Mouse (Mus musculus) G1E (cell line): ENCODE data around the gene Maml3. TPM values are rescaled to one million over a fixed set of nuclear protein-coding genes. Genes with fewer than 3 reads are reported as not detected.

Experiments used
- ATAC-seq: 2 replicates; pipeline ENCODE4 v1.8.0; 2016; ENCODE audit warnings: mild to moderate bottlenecking; ENCODE audit not compliant: insufficient number of reproducible peaks, poor library complexity, low FRiP score, severe bottlenecking; ENCODE audit errors: extremely low read depth
- DNase-seq: peaks from one replicate; pipeline ENCODE4 v3.0.0; 2012; ENCODE audit warnings: low spot score
- H3K27me3 ChIP-seq: 2 replicates; pipeline ENCODE4 v1.6.1; 2012; ENCODE audit warnings: mild to moderate bottlenecking, low read length, inconsistent platforms; ENCODE audit not compliant: insufficient read depth
- H3K36me3 ChIP-seq: replicated peaks from 2 replicates; pipeline ENCODE3; 2012; ENCODE audit warnings: mild to moderate bottlenecking, inconsistent platforms
- H3K4me1 ChIP-seq: 2 replicates; pipeline ENCODE4 v1.6.1; 2012; ENCODE audit warnings: low read depth, low read length, inconsistent platforms, mixed read lengths; ENCODE audit not compliant: insufficient read depth
- H3K4me3 ChIP-seq: 2 replicates; pipeline ENCODE4 v1.5.1; 2012; ENCODE audit warnings: low read depth, mild to moderate bottlenecking, inconsistent platforms, low read length, moderate library complexity, mixed read lengths
- H3K9me3 ChIP-seq: replicated peaks from 2 replicates; pipeline ENCODE4 v1.6.1; 2012; ENCODE audit warnings: inconsistent platforms
- CTCF ChIP-seq: IDR thresholded peaks from 2 replicates; pipeline ENCODE4 v1.5.1; 2012; ENCODE audit warnings: low read depth, low read length, inconsistent platforms, mixed read lengths
- GATA1 ChIP-seq: IDR thresholded peaks from 2 replicates; pipeline ENCODE4 v1.6.1; 2012; ENCODE audit warnings: borderline replicate concordance, low read length, inconsistent platforms, mixed read lengths
- GATA2 ChIP-seq: IDR thresholded peaks from 2 replicates; pipeline ENCODE4 v1.6.1; 2012; ENCODE audit warnings: low read depth, low read length, inconsistent platforms, borderline replicate concordance
- POLR2AphosphoS5 ChIP-seq: IDR thresholded peaks from 2 replicates; pipeline ENCODE4 v1.6.1; 2012; ENCODE audit warnings: low read depth, low read length, inconsistent platforms; ENCODE audit not compliant: insufficient replicate concordance
- TAL1 ChIP-seq: conservative IDR thresholded peaks from 2 replicates; pipeline ENCODE4 v1.6.1; 2012; ENCODE audit warnings: low read depth, low read length, inconsistent platforms, mixed read lengths
- polyA plus RNA-seq: library from polyadenylated mRNA; stranded (reverse); fragments of >175 nt; gene quantifications from 2 replicates; pipeline ENCODE4 v1.2.3, GENCODE M21; 2012
- total RNA-seq, 2 experiments: library from RNA; stranded (forward) in 1 of 2; stranded (reverse) in 1 of 2; fragments of 200-1000 nt in 1 of 2; fragments of >200 nt in 1 of 2; fragmentation: Nextera tagmentation in 1 of 2; gene quantifications; 2 replicates each; pipeline ENCODE4 v1.2.3; 2014 to 2017

Maml3 gene
- total and polyA plus RNA-seq, 3 experiments: 0.01 to 0.49 TPM; not detected in 1

DNA sequence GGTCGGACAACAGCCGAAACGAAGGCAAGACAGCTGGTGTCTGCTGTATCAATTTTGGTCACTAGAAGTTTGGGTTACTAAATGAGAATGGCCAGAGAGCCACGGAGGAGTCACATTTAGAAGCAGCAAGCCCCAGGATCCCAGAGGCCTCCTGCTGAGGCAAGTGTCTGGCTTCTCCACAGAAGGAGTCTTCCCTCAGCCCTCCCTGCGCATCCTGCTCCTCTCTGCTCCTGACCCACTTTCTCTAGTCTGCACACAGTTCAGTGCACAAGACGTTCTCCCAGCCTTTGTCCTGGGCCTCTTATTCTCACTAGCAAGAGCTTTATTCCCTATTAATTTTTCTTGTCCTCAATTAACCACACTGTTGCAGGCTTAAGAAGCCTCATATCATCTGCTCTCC is 135.4 kb downstream of the Maml3 start:
- H3K27me3 ChIP-seq: no peaks in the 10 kb centered on the region
- H3K36me3 ChIP-seq: no peaks in the 10 kb centered on the region
- no peaks in the 10 kb centered on the region for H3K9me3 ChIP-seq
- DNase-seq (no peak), ATAC-seq (no peak)
- TF ChIP-seq TAL1 (no peak), CTCF (no peak), POLR2AphosphoS5 (no peak), GATA2 (no peak)
- H3K4me1 ChIP-seq: no peaks in the 10 kb centered on the region
- H3K4me3 ChIP-seq: no peak overlapping the region

DNA sequence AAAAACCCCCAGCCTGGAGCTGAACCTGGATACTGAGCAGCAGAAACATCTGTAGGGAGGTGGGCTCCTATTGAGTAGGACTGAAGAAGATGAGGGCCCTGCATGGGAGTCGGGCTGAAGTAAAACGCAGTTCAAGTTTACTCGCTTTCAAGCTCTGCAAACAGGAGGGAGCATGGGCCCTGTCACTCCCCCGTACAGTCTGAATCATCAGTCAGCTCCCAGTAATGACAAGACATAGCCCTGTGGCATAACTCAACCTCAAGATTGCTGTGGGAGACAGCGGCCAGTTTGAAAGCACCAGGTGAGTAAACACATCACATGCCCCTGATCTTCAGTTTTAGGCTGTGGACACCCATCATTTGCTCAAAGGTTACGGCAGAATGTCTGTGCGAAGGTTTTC is 139.0 kb downstream of the Maml3 start:
- Histone ChIP-seq H3K27me3 (no peaks in the 10 kb centered on the region), H3K36me3 (no peaks in the 10 kb centered on the region), H3K4me1 (no peaks in the 10 kb centered on the region), H3K9me3 (no peaks in the 10 kb centered on the region), H3K4me3 (no peak overlapping the region)
- no peak for TF ChIP-seq GATA1
- TF ChIP-seq TAL1: no peak
- no peak for TF ChIP-seq GATA2
- TF ChIP-seq CTCF: no peak
- no peak for TF ChIP-seq POLR2AphosphoS5
- ATAC-seq (no peak), DNase-seq (no peak)

- Histone ChIP-seq H3K4me3 (no peak overlapping the region), H3K36me3 (no peaks in the 10 kb centered on the region), H3K9me3 (no peaks in the 10 kb centered on the region), H3K27me3 (no peaks in the 10 kb centered on the region), H3K4me1 (no peaks in the 10 kb centered on the region)
- TF ChIP-seq POLR2AphosphoS5 (no peak), CTCF (no peak), TAL1 (no peak), GATA1 (no peak)
- no peak for ATAC-seq
- DNase-seq: no peak
Observed at GRCm38 (mm10) chr3:51965436-51965835, 139.4 kb downstream of the Maml3 start.

GRCm38 (mm10) chr3:51965008-51965407 is 139.9 kb downstream of the Maml3 start:
- DNase-seq (no peak), ATAC-seq (no peak)
- no peak for TF ChIP-seq GATA2
- no peak for TF ChIP-seq CTCF
- TF ChIP-seq TAL1: no peak
- no peak for TF ChIP-seq GATA1
- TF ChIP-seq POLR2AphosphoS5: no peak
- Histone ChIP-seq H3K9me3 (no peaks in the 10 kb centered on the region), H3K4me1 (no peaks in the 10 kb centered on the region), H3K4me3 (no peak overlapping the region), H3K36me3 (no peaks in the 10 kb centered on the region), H3K27me3 (no peaks in the 10 kb centered on the region)

DNA sequence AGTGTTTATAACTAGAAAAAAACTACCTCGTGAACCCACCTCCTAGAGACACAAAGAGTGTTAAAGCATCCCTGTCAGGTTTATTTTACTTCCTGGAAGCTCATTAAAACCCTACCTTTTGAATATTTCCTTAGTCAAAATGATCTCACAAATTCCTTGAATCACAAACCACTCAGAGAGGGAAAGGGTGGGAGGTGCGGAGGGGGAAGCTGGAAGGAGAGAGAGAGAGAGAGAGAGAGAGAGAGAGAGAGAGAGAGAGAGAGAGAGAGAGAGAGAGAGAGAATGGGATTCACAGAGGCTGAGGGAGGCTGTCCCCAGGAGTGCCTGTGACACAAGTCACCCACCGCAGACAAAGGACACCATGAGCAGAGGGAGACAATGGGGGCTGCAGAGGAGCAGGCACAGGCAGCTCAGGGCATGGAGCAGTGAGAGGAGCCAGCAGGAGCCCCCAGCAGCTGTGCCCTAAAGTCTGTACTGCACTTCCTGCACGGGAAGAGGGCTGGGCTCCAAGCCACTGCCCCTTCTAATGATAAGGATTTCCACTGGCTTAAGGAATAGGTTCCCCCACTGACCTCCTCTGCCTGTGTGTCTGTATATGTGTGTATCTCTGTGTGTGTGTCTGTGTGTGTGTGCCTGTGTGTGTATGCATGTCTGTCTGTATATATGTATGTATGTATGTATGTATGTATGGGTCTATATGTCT is 140.8 kb downstream of the Maml3 start:
- no peak overlapping the region for H3K4me3 ChIP-seq
- no peak for ATAC-seq

DNA sequence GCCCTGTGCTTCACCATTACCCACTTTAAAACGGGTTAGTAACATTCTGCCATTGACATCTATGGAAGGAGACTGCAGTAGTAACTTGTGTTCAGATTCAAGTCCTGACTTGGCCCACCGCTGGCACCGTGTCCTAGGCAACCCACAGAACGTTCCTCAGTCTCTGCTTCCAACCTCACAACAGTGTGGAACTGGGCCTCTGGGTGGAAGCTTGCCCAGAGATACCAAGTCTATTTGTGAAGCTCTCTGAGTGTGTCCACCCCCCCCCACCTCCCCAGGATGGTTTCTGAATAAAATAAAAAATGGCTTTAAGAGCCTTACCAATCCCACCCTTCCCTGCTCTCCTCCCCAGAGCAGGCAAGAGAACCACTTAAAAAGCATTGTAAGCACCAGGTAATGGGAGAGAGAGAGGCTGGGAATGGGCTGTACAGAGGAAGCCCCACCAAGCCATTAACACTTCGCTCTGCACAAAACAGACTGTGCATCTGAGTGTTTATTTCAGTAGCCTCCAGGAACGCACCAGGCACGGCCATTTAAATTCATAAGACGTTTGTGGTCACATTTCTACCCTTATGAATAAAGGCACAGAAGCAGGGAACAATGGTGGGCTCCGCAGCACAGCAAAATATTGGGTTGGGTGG is 141.6 kb downstream of the Maml3 start:
- no peaks in the 10 kb centered on the region for H3K27me3 ChIP-seq
- DNase-seq (no peak), ATAC-seq (no peak)
- no peaks in the 10 kb centered on the region for H3K36me3 ChIP-seq
- no peak for TF ChIP-seq TAL1
- no peak for TF ChIP-seq CTCF
- TF ChIP-seq GATA1: no peak
- TF ChIP-seq GATA2: no peak
- no peak for TF ChIP-seq POLR2AphosphoS5
- H3K4me3 ChIP-seq: no peak overlapping the region
- H3K9me3 ChIP-seq: no peaks in the 10 kb centered on the region
- H3K4me1 ChIP-seq: no peaks in the 10 kb centered on the region

More for the DNA sequence above, 140.8 kb downstream of the Maml3 start:
- no peaks in the 10 kb centered on the region for H3K36me3 ChIP-seq
- TF ChIP-seq POLR2AphosphoS5: no peak
- no peak for TF ChIP-seq CTCF
- TF ChIP-seq GATA1: no peak
- no peak for TF ChIP-seq GATA2
- TF ChIP-seq TAL1: no peak
- no peaks in the 10 kb centered on the region for H3K27me3 ChIP-seq
- H3K9me3 ChIP-seq: no peaks in the 10 kb centered on the region
- H3K4me1 ChIP-seq: no peaks in the 10 kb centered on the region
- DNase-seq: no peak
